Mouse (Mus musculus): ENCODE data around the gene Aph1a. TPM values are rescaled to one million over a fixed set of nuclear protein-coding genes. Genes with fewer than 3 reads are reported as not detected.

The Aph1a gene
- polyA plus RNA-seq, 1 experiment from 2014 or later: 34.9 TPM

GRCm38 (mm10) chr3:95881979-95882815, 11.6 kb upstream of the Aph1a start, which contains the start of gene Ciart:
Gene Ciart (minus strand): TSS chr3:95882251.
- Histone ChIP-seq H3K4me2 (replicated peaks) (peak within 1 kb of the TSS; percentile 99), H3K9ac (peak within 1 kb of the TSS; percentile 54), H3K4me3 (replicated peaks; ENCODE audit: low read length) (peak within 1 kb of the TSS; percentile 52), H3K27ac (no peak within 1 kb of the TSS), H3K27me3 (ENCODE audit: control insufficient read depth, insufficient read depth, low read length) (no peaks in the 10 kb centered on the region), H3K9me3 (ENCODE audit: control insufficient read depth, low read length) (no peaks in the 10 kb centered on the region), H3K36me3 (replicated peaks; ENCODE audit: control insufficient read depth, insufficient read depth) (no peaks in the 10 kb centered on the region), H3K4me1 (replicated peaks; ENCODE audit: control insufficient read depth, insufficient read depth, low read length) (peaks cover 8% of the 10 kb centered on the region)
- DNase-seq (ENCODE audit: low spot score): peak; percentile 94
- peak; percentile 100 for ATAC-seq (ENCODE audit: low FRiP score)
- under 1% methylated on average over 66 of the region's 66 CpGs for WGBS

GRCm38 (mm10) chr3:95882816-95883425, 10.8 kb upstream of the Aph1a start:
- H3K27me3 ChIP-seq (ENCODE audit: control insufficient read depth, insufficient read depth, low read length): no peaks in the 10 kb centered on the region
- WGBS: 2% methylated on average over 23 of the region's 24 CpGs
- peak overlapping the region; percentile 99 for H3K4me2 ChIP-seq (replicated peaks)
- no peaks in the 10 kb centered on the region for H3K9me3 ChIP-seq (ENCODE audit: control insufficient read depth, low read length)
- no peak for DNase-seq (ENCODE audit: low spot score)
- H3K9ac ChIP-seq: peak overlapping the region; percentile 44
- H3K4me3 ChIP-seq (replicated peaks; ENCODE audit: low read length): peak overlapping the region; percentile 52
- H3K36me3 ChIP-seq (replicated peaks; ENCODE audit: control insufficient read depth, insufficient read depth): no peaks in the 10 kb centered on the region
- no peak overlapping the region for H3K27ac ChIP-seq
- ATAC-seq (ENCODE audit: low FRiP score): no peak
- H3K4me1 ChIP-seq (replicated peaks; ENCODE audit: control insufficient read depth, insufficient read depth, low read length): peaks cover 8% of the 10 kb centered on the region

GRCm38 (mm10) chr3:95884400-95884799, 9.4 kb upstream of the Aph1a start:
- H3K27me3 ChIP-seq (ENCODE audit: control insufficient read depth, insufficient read depth, low read length): no peaks in the 10 kb centered on the region
- H3K9ac ChIP-seq: no peak overlapping the region
- H3K36me3 ChIP-seq (replicated peaks; ENCODE audit: control insufficient read depth, insufficient read depth): no peaks in the 10 kb centered on the region
- no peak overlapping the region for H3K4me2 ChIP-seq (replicated peaks)
- H3K9me3 ChIP-seq (ENCODE audit: control insufficient read depth, low read length): no peaks in the 10 kb centered on the region
- peaks cover 8% of the 10 kb centered on the region for H3K4me1 ChIP-seq (replicated peaks; ENCODE audit: control insufficient read depth, insufficient read depth, low read length)
- H3K4me3 ChIP-seq (replicated peaks; ENCODE audit: low read length): no peak overlapping the region
- no peak overlapping the region for H3K27ac ChIP-seq
- WGBS: 83% methylated on average over 5 of the region's 5 CpGs
- DNase-seq (ENCODE audit: low spot score) (no peak), ATAC-seq (ENCODE audit: low FRiP score) (no peak)

GRCm38 (mm10) chr3:95887596-95887995, 6.2 kb upstream of the Aph1a start:
- Histone ChIP-seq H3K27me3 (ENCODE audit: control insufficient read depth, insufficient read depth, low read length) (no peaks in the 10 kb centered on the region), H3K4me3 (replicated peaks; ENCODE audit: low read length) (no peak overlapping the region), H3K9me3 (ENCODE audit: control insufficient read depth, low read length) (no peaks in the 10 kb centered on the region), H3K9ac (no peak overlapping the region), H3K4me1 (replicated peaks; ENCODE audit: control insufficient read depth, insufficient read depth, low read length) (peaks cover 3% of the 10 kb centered on the region), H3K27ac (no peak overlapping the region), H3K36me3 (replicated peaks; ENCODE audit: control insufficient read depth, insufficient read depth) (no peaks in the 10 kb centered on the region), H3K4me2 (replicated peaks) (no peak overlapping the region)
- WGBS: 83% methylated on average over 4 of the region's 4 CpGs
- ATAC-seq (ENCODE audit: low FRiP score) (no peak), DNase-seq (ENCODE audit: low spot score) (no peak)

GRCm38 (mm10) chr3:95889664-95890063, 4.1 kb upstream of the Aph1a start:
- Histone ChIP-seq H3K4me1 (replicated peaks; ENCODE audit: control insufficient read depth, insufficient read depth, low read length) (peaks cover 2% of the 10 kb centered on the region; the same call in 1 of the 2 replicates), H3K27me3 (ENCODE audit: control insufficient read depth, insufficient read depth, low read length) (no peaks in the 10 kb centered on the region), H3K4me2 (replicated peaks) (no peak overlapping the region), H3K9me3 (ENCODE audit: control insufficient read depth, low read length) (no peaks in the 10 kb centered on the region), H3K9ac (no peak overlapping the region), H3K27ac (no peak overlapping the region), H3K36me3 (replicated peaks; ENCODE audit: control insufficient read depth, insufficient read depth) (no peaks in the 10 kb centered on the region), H3K4me3 (replicated peaks; ENCODE audit: low read length) (no peak overlapping the region)
- ATAC-seq (ENCODE audit: low FRiP score): no peak
- no peak for DNase-seq (ENCODE audit: low spot score)
- WGBS: 88% methylated on average over 3 of the region's 3 CpGs

GRCm38 (mm10) chr3:95891211-95892065, 2.3 kb upstream of the Aph1a start, which contains the start of gene BC028528:
Gene BC028528 (minus strand): TSS chr3:95892005.
- peaks cover 8% of the 10 kb centered on the region; the same call in 1 of the 2 replicates for H3K4me1 ChIP-seq (replicated peaks; ENCODE audit: control insufficient read depth, insufficient read depth, low read length)
- peak within 1 kb of the TSS; percentile 8; the same call in 1 of the 2 replicates for H3K9ac ChIP-seq
- no peak for ATAC-seq (ENCODE audit: low FRiP score)
- 25% methylated on average over 12 of the region's 12 CpGs for WGBS
- no peaks in the 10 kb centered on the region for H3K9me3 ChIP-seq (ENCODE audit: control insufficient read depth, low read length)
- 0 out of 2 replicates have a peak, but pooled peaks cover 5% of the 10 kb centered on the region for H3K36me3 ChIP-seq (replicated peaks; ENCODE audit: control insufficient read depth, insufficient read depth)
- DNase-seq (ENCODE audit: low spot score): no peak
- peak within 1 kb of the TSS; percentile 13 for H3K4me3 ChIP-seq (replicated peaks; ENCODE audit: low read length)
- H3K27me3 ChIP-seq (ENCODE audit: control insufficient read depth, insufficient read depth, low read length): no peaks in the 10 kb centered on the region
- H3K27ac ChIP-seq: peak within 1 kb of the TSS; percentile 51
- peak within 1 kb of the TSS; percentile 93 for H3K4me2 ChIP-seq (replicated peaks)

GRCm38 (mm10) chr3:95892066-95893052, 1.4 kb upstream of the Aph1a start:
- Histone ChIP-seq H3K36me3 (replicated peaks; ENCODE audit: control insufficient read depth, insufficient read depth) (0 out of 2 replicates have a peak, but pooled peaks cover 5% of the 10 kb centered on the region), H3K9ac (peak overlapping the region; percentile 8; the same call in 1 of the 2 replicates), H3K27me3 (ENCODE audit: control insufficient read depth, insufficient read depth, low read length) (no peaks in the 10 kb centered on the region), H3K9me3 (ENCODE audit: control insufficient read depth, low read length) (no peaks in the 10 kb centered on the region), H3K27ac (peak overlapping the region; percentile 51), H3K4me3 (replicated peaks; ENCODE audit: low read length) (no peak overlapping the region), H3K4me1 (replicated peaks; ENCODE audit: control insufficient read depth, insufficient read depth, low read length) (peaks cover 8% of the 10 kb centered on the region; the same call in 1 of the 2 replicates), H3K4me2 (replicated peaks) (peak overlapping the region; percentile 93)
- 38% methylated on average over 11 of the region's 11 CpGs for WGBS
- DNase-seq (ENCODE audit: low spot score): no peak
- ATAC-seq (ENCODE audit: low FRiP score): no peak

GRCm38 (mm10) chr3:95893126-95893525, 643 bp upstream of the Aph1a start:
- Histone ChIP-seq H3K4me3 (replicated peaks; ENCODE audit: low read length) (peak overlapping the region; percentile 73), H3K27me3 (ENCODE audit: control insufficient read depth, insufficient read depth, low read length) (no peaks in the 10 kb centered on the region), H3K27ac (peak overlapping the region; percentile 66), H3K9me3 (ENCODE audit: control insufficient read depth, low read length) (no peaks in the 10 kb centered on the region), H3K4me1 (replicated peaks; ENCODE audit: control insufficient read depth, insufficient read depth, low read length) (peaks cover 8% of the 10 kb centered on the region; the same call in 1 of the 2 replicates), H3K4me2 (replicated peaks) (peak overlapping the region; percentile 93), H3K36me3 (replicated peaks; ENCODE audit: control insufficient read depth, insufficient read depth) (peaks cover 5% of the 10 kb centered on the region; the same call in 1 of the 2 replicates), H3K9ac (peak overlapping the region; percentile 17; the same call in 1 of the 2 replicates)
- DNase-seq (ENCODE audit: low spot score) (no peak), ATAC-seq (ENCODE audit: low FRiP score) (no peak)
- 28% methylated on average over 7 of the region's 7 CpGs for WGBS

Measured in hindbrain, embryonic 14.5 days (tissue).